Mouse (Mus musculus): Measurements from ENCODE around the gene Cyb561d1. TPM values are rescaled to one million over a fixed set of nuclear protein-coding genes. Genes with fewer than 3 reads are reported as not detected.
A peak's percentile ranks its signal among the peaks of the same experiment; 100 is the strongest.

The Cyb561d1 gene
- polyA plus RNA-seq, 2 experiments from 2014 or later, result 7.7 to 8.8 TPM

DNA sequence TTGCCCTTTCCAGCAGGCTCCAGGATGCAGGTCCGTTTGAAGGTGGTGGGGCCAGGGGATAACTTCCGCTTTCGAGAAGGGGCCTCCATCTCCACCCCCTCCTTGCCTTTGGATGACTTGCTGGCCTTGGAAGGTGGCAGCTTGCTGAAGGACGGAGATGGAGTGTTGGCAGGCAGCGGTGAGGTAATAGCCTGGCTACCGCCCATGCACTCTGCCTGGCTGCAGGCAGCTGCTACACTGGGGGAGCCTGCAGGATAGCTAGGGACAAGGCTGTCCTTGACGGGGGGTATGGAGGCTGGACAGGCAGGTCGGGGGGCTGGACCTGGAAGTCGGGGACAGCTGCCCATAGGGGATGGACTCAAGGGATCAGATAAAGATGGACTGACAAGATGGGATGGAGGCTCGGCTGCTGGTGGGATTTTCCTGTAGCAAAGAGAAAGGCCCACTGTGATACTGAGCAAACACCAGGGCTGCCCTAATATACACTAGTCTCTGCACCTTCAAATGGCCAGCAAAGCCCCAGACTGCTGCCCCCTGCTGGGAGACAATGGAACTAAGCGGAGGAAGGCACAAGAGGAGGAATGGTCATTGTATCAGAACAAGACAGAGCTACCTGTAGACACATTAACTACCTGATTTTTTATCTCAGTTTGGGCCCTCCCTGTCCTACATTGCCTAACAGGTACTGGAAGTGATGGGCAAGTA, 2.8 kb upstream of the Cyb561d1 start:
- ATAC-seq, result no peak

DNA sequence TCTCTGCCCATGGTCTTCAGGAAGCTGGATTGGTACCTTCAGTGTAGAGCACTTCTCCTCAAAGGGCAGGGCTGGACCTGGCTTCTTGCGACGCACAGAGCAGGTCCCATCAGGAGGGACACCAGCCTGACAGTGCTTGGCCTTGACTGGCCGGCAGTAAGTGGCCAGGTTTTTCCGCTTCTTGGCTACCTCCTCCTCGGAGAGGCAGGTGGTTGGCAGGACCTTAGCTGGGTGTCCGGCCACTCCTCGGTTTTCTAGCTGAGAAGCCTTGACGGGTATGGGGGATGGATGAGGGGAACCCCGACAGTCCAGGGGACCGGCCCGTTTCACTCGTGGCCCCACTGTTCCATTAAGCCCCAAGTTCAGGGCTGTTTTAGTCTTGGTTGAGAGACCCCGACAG, 2.2 kb upstream of the Cyb561d1 start:
- no peak for ATAC-seq

DNA sequence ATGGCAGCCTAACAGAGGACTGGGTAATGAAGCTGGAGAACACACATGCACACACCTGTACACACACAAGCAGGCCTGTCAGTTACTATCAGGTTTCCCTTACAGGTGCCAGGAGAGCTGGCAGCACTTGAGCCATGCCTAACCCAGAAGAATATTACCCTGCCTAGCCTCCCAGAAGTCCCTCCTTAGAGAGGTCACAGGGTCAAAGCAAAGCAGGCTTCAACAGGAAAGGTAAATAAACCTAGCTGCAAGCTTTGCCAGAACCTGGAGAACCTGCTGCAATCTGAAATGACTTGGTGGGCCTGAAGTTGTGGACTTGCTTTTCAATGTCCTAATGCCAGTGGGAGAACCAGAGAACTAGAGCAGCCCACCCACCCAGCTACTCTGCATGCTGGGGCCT, 1.5 kb upstream of the Cyb561d1 start:
- no peak for ATAC-seq

DNA sequence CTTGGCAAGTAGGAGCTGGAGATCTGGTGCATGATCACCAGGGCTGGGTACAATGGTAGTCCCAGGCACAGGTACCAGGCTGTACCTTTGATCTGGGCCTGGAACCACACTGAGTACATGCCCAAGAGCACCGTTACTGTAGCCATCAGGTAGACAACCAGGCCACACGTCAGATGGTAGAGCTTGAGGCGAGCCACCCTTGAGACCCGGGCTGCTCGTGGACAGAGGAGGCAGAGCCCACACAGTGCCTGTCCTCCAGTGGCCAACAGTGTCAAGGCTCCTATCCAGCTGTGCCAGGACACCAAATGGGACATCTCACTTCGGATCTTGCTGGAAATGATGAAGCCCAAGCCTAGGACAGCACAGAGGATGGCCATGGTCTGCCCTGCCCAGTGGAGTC, 1.8 kb downstream of the Cyb561d1 start:
- ATAC-seq, result no peak

DNA sequence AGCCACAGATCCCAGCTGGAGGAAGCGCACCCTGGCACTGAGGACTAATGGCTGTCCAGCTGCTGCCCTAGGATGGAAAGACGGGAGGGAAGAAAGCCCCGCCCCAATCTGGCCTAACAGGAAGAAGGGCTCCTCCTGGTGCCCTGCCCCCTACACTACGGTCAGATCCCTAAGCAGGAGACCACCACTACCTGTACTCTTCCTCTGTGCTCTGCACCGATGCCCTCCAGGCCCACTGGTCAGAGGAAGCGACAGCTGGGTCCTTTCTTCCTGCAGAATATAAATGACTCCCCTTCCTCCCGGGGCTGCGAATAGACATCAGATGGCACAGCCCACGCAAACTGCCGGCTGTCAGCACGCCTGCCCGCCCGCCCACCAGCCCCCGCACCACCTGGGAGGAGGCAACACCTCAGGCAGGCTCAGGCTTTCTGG, 3.9 kb downstream of the Cyb561d1 start:
- no peak for ATAC-seq

DNA sequence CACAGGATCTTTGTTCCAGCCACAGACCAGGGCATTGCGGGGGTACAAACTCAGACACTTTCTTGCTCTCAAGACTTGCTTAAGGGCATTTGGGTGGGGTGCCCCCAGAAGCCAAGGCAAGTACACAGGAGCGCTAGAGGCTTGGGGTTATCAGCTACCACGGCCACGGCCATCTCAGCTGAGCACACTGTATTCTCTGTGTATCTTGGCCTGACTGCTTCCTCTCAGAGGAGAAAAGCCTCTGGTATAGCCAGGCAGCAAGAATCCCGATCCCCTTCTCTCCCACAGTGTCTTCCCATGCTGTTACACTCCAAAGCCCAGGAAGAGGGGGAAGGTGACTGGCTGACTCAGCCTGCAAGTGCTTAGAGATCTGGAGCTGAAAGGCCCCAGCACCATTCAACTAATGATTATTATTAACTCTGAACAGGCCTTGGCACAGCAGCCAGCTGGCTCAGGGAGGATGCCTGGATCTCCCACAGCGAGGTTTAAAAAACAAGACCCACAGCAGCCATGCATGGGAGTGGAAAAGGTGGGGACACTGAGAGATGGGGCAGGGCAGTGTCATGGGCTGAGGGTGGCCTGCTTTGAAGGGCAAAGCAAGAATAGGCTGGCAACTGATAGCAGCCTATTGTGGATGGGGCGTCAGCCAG, 4.9 kb downstream of the Cyb561d1 start:
- ATAC-seq, result no peak

DNA sequence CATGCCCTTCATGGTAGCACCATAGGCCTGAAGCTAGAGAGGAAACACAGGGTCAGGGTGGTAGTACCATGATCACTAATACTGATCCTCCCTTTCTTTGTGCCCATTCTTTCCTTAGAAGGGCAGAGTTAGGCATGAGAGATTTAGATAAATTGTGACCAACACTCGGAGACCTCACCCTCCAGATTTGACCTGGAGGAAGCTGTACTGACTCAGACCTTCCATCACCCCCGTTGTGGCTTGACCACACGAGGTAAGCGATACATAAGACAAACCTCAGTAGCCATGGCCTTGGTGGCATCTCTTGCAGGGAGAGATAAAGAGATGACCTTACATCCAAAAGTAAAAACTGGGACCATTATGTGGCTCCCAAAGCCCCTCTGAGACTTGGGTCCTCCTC, 5.7 kb downstream of the Cyb561d1 start:
- ATAC-seq, result no peak

DNA sequence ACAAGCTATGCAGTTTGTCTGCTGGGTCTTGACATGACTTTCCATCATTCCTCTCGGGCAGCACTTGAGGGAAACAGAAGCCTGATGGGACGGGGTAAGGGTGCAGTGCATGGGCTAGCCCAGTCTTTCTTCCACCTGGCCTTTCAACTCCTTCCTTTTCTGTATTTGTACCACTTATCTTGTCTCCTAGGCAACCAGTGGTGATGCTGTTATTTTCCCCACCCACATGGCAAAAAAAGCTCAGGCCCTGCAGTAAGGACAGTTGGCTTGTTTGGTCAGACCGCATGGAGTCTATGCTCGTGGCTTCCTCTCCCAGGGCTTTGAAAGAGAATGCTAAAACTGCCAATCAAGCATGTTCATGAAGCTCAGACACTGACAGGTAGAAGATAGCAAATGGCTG, 7.3 kb downstream of the Cyb561d1 start:
- ATAC-seq, result no peak

DNA sequence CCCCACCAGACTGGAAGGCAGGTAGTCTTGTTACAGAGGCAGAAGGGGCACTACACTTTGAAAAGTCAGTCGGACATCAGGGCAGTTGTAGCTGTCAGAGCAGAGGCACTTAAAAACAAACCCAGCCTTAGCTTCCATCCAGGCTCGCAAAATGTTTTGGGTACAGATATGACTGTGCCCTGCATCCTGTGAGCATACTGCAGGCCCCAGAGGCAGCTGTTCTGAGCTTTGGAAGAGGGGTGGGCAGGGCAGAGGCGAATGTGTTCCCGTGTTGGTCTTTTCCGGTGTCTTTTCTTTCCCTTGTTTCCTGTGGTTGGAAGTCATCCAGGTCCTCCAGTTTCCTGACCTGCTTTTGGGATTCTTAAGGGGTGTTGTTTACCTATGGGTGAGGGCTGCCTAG, 11.1 kb downstream of the Cyb561d1 start:
- no peak for ATAC-seq

DNA sequence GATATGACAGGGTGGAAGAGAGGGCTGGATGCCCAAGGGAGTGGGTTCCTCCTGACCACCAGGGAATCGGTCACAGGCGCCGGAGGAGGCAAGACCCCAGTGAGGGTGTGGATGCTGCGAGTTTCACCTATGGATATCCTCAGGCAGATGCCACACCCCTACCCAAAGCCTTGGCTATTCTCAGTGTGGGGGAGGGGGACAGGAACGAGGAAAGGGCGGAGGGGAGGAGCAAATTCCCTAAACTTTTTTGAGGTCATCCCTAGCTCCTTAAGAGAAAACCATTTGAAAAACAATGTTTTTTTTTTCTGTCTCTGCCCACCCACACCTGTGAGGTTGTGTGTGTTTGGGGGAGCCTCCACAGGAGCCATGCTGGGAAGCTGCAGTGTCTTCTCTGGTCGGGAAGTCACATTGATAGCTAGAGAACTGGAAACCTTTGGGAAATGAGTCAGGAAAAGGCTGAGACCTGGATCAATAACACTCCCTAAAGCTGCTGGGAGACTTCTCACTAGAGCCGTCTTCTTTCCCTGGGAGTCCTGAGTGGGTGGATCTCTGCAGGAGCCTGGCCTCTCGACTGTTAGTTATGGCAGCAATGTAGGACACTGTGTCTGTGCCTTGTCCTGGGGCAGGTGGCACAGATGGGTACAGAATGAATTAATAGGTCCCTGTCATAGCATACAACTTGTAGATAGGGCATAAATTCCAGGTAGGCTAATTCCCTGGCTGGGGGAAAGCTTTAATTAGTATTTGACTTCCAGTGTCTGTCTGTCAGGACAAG, 12.1 kb downstream of the Cyb561d1 start:
- ATAC-seq, result no peak

DNA sequence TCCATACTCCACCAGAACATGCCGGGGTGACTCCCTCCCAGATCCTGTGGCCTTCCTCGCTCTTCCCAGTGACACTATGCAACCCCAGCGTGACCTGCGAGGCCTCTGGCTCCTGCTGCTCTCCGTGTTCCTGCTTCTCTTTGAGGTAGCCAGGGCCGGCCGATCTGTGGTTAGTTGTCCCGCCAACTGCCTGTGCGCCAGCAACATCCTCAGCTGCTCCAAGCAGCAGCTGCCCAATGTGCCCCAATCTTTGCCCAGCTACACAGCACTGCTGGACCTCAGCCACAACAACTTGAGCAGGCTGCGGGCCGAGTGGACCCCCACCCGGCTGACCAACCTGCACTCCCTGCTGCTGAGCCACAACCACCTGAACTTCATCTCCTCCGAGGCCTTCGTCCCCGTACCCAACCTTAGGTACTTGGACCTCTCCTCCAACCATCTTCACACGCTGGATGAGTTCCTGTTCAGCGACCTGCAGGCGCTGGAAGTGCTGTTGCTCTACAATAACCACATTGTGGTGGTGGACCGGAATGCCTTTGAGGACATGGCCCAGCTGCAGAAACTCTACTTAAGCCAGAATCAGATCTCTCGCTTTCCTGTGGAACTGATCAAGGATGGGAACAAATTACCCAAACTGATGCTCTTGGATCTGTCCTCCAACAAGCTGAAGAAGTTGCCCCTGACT, 13.8 kb downstream of the Cyb561d1 start:
- no peak for ATAC-seq

DNA sequence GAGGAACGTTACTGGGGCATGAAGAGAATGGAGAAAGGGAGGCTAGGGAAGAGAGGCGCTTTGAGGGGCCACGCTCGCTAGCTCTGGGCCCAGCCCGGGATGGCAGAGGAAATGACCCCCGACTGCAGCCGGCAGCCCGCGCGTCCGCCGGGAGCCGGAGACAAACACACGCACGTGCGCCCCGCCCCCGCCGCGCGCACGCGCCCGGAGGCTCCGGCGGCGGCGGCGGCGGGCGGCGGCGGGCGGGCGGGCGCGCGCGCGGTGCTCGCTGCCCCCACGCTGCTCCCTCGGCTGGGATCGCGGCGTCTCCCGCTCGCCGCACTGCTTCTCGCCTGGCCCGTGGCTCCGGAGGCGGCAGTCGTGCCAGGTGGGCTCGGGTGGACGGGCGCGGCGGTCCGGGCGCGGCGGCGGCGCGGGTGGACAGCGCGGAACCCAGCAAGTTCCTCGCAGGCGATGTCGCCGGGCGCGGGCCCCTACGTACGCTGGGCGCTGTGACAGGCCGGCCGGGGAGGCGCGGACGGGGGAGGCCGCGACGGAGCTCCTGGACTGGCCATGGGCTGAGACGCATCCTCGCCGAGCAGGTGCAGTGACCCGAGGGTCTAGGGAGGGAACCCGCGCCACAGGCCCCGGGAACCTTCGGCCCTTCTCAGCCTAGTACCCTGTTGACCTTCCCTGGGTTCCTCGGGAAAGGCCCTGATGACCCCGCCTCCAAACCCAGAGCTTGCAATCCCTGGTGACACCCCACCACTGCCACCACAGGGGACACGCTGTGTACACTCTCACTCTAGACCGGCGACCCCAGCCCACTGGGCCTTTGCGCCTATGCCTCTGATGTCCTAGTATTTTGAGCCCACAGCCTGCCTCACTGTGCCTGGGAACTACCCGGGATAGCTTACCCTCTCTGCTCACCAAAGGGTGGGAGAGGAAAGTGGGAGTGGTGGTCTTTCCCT, 14.6 kb downstream of the Cyb561d1 start, which contains the start of gene Amigo1:
TSS of gene Amigo1 (plus strand) at position 238 of the 950 bp plus-strand sequence.
- peak; percentile 50 for ATAC-seq

DNA sequence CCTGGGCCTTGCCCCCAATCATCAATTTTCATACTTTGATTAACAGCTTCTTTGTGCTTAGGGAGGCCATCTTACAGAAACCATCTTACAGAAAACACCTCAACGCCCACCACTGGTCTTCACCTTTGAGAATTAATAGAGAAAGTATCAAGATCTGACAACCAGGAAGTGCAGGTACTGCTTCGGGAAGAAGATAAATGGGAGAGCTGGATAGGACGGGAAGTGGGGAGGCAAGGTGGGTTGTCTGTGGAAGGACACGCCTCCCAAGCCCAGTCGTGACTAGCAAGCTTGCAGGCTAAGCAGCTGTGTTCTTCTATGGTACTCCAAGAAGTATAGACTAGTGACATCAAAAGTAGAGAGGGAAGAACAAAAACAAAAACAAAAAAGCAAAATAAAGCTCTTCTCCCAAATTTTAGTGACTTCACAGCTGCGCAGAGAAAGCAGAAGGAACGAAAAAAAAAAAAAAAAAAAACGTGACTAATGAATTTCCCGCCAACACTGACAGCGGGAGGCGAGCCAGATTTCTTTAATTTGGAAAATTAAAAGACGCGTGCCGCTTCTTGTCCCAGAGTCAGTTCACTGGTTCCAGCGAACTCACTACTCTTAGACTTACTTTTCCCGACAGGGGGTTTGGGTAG, 15.4 kb downstream of the Cyb561d1 start:
- peak; percentile 25 for ATAC-seq

DNA sequence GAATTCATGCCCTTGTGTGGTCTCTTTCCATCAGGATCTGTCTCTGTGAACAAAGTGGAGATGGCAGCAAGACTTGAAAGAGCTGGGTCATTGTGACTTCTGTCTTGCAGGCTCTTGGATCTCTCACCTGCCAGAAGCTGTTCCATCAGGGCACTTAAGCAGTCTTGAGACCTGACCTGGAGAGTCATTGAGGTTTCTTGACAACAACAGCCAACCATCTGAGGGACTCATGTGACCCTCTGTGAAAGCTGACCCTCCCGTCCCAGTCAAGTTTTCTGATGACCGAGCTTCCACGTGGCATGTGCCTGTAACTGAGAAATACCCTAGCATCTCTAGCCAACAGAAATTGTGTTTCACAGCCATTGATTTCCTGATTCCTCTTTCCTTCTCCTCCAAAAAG, 16.3 kb downstream of the Cyb561d1 start:
- no peak for ATAC-seq

DNA sequence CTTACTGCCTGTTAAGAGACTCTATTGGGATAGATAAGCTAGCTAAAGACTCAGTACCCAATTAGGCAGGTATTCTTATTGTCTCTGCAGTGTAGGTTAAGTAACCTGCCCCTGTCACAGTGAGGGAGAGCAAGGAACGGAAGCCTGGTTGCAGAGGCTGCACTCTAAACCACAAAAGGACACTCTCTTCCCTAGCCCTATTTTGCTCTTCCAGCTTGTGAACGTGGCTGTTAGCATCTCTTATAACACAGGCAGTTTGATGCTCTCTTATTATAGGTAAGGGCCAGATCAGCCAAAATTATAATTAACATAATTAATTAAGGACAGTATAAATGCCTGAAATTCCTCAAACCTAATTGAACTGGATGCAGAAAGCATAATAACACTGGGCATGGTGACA, 20.5 kb downstream of the Cyb561d1 start:
- no peak for ATAC-seq

DNA sequence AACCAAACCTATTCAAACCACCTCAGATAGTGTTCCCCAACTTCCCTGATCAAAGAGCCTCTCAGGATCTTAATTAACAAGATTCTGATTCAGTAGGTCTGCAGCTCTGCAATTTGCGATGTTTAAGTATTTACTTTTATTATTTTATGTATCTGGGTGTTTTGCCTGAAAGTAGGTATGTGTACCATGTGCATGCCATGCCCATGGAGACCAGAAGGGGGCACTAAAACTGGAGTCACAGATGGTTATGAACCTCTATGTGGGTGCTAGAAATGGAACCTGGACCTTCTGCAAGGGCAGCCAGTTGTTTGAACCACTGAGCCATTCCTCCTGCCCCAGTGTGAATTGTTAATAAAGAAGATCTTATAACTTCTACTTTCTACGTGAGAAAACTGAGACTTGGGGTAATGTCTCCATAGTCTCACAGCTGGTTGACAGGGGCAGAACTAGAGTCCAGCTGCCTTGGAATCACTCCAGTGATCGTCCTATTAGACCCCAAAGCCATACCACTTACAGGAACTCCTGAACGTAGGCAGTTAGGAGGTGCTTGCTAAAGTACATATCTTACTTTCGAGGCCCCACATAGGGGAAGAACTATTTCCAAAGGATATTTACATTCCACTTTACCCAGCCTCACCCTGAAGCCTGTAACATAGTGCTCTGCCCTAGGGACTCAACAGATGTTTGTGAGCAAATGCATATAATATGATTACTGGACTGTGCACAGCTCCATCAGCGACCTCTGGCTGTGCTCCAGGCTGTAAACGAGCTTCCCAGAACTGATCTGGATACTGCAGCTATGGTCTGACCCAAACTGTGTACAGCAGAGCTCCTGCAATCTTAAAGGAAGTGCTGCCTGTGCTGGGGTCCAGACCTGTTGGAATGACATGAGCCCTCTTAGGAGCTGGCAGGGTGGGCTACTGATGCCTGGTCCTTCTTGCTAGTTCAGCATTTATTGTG, 22.0 kb downstream of the Cyb561d1 start:
- no peak for ATAC-seq

DNA sequence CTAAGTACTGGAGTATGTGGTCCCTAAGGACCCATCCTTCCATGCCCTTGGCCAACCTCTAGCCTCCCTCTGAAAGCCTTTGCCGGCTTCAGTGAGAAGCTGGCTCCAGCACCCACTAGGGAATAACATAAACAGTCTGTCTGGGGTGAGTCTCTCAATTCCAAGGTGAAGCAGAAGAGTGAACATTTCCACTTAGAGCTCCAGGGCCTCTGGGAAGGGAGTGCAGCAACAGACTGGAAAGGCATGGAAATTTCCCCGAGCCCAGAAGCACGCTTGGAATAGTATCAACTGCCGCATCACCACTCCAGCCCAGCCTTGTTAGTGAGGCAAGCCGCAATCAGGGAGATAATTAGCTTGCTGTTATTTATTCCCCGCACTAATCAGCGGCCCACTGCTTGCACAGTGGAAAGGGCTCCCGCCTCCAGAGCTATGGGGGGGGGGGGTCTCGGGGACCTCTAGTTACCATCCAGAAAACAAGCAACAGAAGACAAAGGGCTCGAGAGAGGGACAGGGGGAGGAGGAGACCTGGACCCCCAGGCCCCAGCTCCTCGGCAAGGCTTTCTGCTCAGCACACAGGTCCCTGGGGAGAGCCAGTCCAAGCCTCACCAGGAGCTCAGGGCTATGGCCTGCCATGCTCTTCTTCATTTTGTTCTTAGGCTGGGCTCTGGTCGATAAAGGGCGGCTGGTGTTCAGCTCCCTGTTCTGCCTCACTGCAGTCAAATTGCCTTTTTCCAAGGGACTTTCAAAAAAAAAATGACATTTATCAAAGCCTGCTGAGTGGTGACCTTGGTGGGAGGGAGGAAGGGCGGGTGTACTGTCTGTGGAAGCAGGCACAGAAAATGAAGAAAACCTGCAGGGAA, 26.1 kb downstream of the Cyb561d1 start:
- no peak for ATAC-seq

DNA sequence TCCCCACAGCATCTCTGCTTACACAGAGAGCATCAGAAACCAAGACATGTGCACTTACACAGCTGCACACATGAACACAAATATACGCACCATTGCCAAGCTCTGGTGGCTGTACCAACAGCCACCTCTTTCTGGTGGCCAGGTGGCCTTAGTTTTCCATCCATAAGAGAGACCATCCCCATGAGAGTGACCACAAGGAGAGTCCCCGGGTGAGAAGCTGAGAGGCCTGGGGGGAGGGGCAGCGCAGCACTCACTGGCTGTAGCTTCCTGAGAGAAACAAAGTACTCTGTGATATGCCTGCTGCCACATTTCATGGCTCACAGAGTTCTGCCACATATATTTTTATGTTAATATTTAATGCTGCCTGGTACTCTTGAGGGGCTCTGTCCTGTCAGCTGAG, 31.8 kb downstream of the Cyb561d1 start:
- ATAC-seq, result no peak

DNA sequence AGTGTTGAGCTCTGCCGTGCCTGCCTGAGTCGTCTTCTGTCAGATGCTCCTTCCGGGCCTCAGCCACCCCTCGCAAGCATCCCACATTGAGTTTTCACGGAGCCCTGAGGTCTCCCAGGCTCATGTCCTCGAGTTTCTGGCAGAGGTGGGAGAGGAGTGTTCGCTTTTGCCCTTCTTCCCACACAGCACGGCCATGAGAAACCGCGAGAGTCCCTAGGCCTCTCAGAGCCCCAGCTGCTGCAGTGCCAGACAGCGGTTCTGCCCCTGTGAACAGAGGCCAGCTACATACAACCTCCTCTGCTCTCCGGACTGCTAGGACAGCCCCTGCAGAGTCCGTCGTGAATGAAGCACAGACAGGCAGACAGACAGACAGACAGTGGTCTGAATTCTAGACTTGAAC, 33.5 kb downstream of the Cyb561d1 start:
- no peak for ATAC-seq

All from CD4-positive, CD25-positive, alpha-beta regulatory T cell, adult 4 months (primary cell).